Mouse (Mus musculus) layer of hippocampus, adult 9-11 months (tissue): ENCODE results near the gene Gm20388.

ENCODE experiments used
- DNase-seq: peaks from one replicate; pipeline ENCODE4 v3.0.0; 2022

Gm20388 gene

GRCm38 (mm10) chr8:120454404-120454803, 543.8 kb downstream of the Gm20388 start:
- DNase-seq = no peak

DNA sequence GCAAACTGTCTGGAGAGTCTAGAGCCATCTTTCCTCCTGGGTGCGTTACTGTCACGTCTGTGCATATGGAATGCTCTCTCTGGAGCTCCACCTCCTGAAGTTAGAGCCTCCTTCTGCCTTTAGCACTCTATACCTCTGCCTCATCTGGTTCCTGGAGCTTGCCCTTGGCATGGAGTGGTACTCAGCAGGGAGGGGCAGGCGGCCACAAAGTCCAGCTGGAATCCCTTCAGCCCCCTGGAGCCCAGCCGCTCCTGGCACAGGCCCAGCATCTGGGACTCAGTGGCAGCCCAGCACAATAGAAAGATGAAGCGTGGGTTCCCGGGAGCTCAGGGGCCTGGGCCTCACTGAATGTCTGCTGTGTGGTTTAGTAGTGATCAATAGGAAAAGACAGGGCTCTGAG, 549.7 kb downstream of the Gm20388 start:
- DNase-seq = peak; percentile 65

DNA sequence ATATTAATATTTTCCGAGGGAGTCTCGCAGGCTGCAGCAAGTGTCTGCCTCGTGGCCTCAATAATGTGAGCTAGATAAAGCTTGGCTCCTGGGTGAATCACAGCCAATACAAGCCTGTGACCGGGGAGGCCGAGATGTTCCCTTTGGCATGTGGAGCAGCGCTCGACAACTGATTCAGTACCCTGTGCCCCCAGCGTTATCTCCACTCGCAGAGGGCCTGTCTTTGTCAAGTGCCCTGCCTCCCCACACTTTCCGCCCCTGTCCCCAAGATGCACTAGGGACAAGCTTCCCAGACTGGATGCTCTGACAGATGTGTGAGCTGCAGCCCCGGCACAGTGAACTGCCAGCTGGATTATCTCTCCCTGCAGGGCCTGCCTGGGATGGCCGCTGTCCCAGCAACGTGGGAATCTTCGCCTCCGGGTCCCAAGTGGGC, 551.5 kb downstream of the Gm20388 start:
- no peak for DNase-seq

- no peak for DNase-seq
Observed at GRCm38 (mm10) chr8:120462611-120463010, 552.0 kb downstream of the Gm20388 start.

DNA sequence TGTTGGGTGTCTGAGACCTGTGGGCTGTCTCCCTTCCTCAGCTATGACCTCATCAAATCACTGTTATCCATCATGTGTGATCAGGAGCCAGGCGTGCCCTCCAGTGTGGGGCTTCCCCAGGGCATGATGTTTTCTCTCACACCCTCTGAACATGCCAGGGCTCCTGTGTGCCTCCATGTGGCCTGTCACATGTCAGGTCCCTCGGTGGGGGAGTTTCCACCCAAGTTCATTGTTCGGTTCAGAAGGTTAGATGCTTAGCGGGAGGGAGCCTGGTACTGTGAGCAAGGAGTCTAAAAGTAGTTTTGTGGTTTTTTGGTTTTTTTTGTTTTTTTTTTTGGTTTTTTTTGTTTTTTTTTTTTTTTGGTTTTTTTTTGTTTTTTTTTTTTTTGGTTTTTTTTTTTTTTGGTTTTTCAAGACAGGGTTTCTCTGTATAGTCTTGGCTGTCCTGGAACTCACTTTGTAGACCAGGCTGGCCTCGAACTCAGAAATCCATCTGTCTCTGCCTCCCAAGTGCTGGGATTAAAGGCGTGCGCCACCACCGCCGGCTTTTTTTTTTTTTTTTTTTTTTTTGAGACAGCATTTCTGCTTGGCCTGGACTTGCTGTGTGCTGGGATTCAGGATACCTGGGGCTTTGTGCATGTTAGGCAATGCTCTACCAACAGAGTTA, 553.4 kb downstream of the Gm20388 start:
- DNase-seq = no peak

- DNase-seq = no peak
Observed at GRCm38 (mm10) chr8:120464585-120464937, 553.9 kb downstream of the Gm20388 start.

- peak; percentile 78 for DNase-seq
Observed at GRCm38 (mm10) chr8:120465710-120466109, 555.1 kb downstream of the Gm20388 start.

DNA sequence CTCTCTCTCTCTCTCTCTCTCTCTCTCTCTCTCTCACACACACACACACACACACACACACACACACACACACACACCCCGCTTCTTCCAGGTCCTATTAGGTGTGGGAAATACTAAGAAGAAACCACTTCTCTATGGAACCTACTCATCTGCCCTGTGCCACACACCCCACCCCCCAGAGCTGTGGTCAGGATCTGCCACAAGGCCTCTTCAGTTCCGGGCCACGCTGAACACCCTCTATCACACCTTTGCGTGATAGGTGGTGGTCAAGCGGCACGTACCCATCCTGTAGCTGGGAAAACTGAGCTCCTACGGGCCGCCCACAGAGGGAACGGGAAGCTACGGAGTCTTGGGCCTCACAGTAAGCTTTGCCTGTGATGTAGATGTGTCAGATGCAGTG, 555.6 kb downstream of the Gm20388 start:
- no peak for DNase-seq

DNA sequence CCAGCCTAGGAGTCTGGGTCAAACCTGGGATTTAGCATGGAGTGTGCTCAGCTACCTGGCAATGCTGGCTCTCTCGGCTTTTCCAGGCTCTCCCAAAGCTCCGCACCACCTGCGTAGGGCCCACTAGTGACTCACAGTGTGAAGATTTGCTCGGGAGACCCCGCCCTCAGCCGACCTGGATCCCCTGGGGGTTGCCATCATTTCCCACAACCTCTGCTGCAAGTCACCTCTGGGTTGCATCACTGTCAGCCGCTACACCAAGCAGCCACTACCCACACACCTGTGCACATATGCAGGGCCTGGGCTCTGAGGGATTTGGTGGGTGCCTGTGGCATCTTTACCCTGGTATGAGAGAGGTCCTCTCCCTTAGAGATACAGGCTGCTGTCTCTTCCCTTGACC, 557.0 kb downstream of the Gm20388 start:
- no peak for DNase-seq

DNA sequence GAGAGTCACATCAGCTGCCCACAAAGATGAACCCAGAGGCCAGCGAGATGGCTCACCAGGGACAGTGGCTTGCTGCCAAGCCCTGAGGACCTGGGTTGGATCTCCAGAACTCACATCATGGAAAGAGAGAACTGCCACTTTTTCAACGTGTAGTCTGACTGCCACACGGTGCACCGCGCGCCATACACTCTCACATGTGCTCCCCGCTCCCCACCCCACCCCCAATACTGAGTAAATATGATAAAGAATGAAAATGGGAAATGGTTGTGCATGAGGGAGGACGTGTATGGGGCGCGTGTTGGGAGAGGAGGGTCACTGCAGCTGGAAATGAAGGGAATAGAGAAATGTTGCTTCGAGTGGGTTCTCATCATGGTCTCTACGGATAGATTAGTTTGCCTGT, 559.5 kb downstream of the Gm20388 start:
- DNase-seq = no peak

DNA sequence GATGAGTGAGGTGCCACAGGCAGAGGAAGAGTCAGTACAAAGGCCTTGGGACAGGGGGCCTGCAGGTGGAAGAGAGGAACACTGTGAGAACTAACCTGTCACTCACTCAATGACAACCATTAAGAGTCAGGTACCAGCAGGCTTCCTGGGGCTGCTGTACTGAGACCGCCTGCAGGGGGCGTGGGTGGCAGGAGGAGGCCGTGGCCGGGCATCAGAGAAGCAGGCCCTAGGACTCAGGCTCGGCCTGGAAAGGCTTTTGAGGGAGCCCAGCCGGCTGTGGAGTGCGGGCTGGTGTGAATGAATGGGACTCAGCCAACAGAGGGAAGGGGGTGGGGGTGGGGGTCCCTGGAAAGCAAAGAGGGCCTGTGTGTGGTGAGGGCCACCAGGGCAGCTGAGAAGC, 560.5 kb downstream of the Gm20388 start:
- no peak for DNase-seq

- no peak for DNase-seq
Observed at GRCm38 (mm10) chr8:120471752-120472151, 561.1 kb downstream of the Gm20388 start.

GRCm38 (mm10) chr8:120472230-120472629, 561.6 kb downstream of the Gm20388 start:
- no peak for DNase-seq

GRCm38 (mm10) chr8:120473729-120474364, 563.2 kb downstream of the Gm20388 start:
- no peak for DNase-seq

DNA sequence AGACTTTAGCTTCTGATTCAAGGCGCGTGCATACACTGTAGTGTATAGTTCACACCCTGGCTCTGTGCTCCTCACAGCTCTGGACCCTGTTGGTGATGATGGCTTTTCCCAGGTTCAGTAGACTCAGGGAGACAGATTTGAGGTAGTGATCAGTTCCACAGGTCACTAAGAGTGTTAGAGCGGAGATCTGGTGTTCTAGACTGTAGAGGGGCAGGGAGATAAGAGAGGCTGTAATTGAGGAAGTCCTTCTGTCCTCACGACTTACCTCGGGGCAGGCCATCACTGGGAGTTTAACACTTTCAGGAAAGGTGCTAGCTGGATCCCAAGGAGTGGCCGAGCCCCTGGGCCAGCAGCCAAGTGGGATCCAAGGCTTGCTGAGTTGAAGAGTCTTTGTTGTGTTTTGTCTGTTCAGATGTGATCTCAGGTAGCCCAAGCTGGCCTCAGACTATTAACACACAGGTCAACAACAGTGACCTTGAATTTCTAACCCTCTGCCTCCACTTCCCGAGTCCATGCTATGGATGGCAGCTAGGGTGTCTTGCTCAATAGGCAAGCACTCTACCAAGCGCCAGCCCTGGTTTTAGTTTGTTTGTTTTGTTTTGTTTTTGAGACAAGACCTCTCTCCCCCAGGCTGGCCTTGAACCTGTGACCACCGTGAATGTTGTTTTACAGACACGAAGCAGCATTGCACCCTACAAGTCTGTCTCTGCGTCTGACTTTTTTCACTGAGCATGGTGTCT, 564.0 kb downstream of the Gm20388 start:
- no peak for DNase-seq

DNA sequence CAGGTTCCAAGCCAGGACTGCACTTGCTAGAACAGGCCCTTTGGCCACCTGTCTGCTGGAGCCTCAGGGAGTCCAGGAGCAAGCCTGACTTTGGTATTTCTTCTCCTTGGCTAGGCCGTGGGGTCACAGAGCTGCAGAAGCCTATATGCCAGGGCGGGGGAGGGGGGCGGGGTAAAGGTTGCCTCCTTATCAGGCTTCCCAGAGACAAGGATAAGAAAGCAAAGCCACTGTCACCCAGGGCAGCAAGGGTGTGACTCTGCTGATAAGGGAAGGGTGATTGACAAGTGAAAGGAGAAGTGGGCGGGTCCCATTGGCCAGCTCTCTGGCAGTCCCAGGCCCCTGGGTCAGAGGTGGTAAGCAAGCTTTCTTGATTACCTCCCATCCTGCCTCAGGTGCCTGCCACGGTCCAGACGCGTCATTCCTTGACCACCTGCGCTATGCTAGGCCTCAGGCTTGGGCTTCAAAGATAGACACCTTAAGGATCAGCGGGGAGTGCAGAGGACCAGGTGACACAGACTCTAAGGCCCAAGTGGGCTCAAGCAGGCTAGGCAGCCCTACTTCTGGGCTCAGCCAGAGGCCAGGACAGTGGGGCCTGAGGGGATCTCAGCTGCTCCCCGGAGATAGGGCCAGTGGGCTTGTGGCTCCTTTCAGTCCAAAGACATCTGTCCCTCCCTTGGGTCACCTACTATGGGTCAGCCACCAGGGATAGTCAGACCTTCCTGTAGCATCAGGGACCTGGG, 565.0 kb downstream of the Gm20388 start:
- DNase-seq = no peak

DNA sequence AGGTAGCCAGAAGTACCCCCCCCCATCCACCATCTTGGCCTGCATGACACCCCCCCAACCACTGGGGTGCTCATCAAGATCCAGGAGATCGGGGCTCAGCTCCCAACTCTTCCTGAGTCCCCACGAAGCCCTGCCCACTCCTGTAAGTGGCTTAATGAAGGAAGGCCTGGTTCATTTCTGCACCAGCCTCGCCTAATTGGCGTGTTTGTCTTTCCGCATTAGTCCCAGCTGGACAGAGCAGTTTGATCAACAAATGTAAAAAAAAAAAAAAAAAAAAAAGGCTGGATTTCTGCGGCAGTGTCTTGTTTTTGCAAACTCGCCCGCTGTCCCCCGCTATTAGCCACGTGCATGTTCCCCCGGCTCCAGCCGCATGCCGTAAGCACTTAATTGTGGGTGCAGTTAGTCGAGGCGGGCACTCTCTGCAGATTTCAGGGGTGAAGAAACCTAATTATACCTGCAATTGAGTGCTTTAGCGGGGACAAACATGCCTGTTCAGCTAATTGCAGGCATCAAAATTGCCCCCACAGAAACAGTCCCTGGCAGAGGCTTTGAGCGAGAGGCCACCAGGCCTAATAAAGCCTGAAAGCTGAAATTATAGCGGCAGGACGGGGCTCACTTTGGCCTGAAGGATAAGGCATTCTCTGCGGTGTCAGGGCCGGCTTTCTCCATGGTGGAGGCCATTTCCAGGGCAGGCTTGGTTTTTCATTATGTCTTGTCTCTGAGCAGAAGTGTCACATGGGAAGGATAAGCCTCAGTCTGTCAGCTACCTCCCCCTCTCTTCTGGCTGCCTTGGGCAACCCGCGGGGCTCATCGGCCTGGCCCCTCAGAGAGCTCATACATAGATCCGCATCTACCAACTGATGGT, 566.3 kb downstream of the Gm20388 start:
- no peak for DNase-seq

- DNase-seq = no peak
Observed at GRCm38 (mm10) chr8:120478754-120479153, 568.1 kb downstream of the Gm20388 start.

DNA sequence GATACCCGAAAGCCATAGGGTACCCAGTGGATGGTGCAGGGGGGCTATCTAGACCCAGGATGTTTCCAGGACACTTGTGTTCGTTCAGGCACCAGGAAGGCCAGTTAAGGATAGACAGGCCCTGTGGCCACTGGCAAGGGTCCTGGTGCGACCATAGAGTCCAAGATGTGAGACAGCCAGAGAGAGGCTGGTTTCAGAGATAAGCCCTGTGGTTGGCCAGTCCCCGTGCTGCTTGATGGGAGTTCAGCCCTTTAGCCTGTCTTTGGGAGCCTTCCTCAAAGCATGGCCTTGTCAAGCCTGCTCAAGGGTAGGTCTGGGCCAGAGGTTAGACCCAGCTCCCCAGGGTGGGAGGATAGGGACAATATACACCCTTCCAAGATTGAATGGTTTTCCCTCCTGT, 569.0 kb downstream of the Gm20388 start:
- no peak for DNase-seq

DNA sequence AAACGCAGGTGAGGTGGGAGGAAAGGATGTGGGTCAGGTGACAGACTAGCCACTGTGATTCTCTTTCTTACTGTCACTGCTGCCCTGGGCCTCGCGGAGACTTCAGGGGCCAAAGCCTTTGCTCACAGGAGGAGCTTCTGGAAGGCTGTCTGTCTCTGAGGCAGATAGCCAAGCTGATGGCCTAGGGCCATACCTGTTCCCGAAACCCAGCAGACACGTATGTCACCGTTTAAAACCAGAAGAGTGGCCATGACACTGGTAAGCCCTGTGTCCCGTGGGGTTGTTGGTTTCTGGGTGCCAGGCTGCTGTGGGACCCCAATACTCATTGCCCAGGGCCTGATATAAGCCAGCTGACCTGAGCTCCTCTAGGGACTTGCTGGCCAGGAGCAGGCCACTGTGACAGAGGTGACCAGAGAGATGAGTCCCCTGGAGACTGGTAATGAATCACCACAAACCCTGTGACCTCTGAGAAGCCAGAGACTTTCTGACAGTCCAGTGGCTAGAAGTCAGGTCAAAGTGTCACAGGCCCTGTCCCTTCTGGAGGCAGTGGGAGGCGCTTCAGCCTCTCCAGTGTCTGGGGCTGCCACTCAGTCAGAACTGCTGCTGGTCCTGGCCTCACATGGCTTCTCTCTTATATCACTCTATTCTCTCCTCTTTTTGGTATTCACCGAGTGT, 571.5 kb downstream of the Gm20388 start:
- no peak for DNase-seq

DNA sequence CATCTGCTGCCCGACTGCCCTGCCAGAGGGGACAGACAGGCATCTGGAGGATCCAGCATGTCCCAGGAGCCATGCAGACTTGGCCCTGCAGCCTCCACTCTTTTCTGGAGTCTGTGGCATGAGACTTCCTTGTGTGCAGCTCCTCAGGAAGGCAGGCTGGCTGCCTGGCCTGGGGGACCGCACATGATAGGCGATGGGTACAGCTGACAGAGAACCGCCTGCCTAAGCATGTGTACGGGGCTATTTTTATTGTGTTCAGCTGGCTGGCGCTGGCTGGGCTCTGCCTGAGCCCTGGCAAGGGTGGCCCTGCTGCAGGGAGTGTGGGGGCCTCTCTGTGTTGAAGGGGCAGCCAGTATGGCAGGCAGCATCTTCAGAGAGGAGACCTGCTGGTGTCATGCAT, 573.8 kb downstream of the Gm20388 start:
- DNase-seq = peak; percentile 86

DNA sequence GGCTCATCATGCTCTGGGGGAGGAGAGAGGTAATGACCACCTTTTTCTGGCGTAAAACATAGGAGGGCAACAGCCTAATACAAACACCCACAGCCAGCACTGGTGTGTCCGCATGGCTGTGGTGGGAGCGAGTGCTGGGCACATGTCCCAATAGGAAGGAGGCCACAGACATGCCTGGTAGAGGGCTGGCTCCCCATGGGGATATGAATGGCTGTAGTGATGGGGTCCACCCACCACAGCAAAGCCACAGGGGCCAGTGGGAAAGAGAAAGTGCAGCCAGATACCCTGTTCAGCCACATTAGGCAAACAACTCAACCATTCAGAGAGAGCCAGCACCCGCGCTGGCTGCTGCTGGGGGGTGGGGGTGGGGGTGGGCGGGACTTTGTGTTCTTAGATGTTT, 574.5 kb downstream of the Gm20388 start:
- DNase-seq = peak; percentile 48
